Mouse (Mus musculus): Measurements from ENCODE around the gene Nap1l4.

Gene Nap1l4

GRCm38 (mm10) chr7:143519333-143519732, 29.6 kb downstream of the Nap1l4 start:
- in situ Hi-C loops (cut with MboI, MseI), result no loop called here

DNA sequence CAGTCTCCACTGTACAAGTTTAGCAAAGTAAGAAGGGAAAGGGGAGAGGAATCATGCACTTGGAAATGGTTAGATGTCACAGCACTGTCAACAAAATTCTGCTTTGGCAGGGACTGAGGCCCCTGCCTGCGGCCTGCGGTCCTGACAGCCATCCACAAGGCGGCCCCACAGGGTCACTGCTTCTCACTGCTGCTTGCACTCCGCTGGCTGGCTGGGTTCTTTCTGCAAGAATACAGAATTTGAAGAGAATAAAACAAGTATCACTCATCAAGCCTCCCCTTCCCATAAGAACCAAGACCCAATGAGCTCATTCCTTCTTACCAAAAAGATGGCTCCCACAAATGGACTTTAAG, 34.5 kb downstream of the Nap1l4 start:
- in situ Hi-C loops (cut with MboI, MseI), result no loop called here

GRCm38 (mm10) chr7:143513763-143514415, 35.0 kb downstream of the Nap1l4 start:
- in situ Hi-C loops (cut with MboI, MseI), result no loop called here

DNA sequence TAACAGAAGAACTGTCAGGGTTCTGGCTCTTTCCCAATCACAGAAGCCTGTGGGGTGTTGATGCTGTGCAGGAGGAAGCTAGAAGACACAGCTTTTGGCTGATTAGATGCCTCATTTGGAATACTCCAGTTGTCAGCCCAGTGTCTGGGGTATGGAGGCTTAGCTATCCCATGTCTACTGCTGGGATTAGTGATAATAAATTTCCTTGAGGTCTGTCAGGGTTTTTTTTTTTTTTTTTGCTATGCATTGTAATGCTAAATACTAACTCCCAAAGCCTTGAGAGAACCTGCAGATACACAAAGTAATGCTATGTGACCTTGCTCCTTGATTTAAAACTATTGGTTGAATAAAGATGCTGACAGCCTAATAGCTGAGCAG, 37.6 kb downstream of the Nap1l4 start:
- in situ Hi-C loops (cut with MboI, MseI), result no loop called here

DNA sequence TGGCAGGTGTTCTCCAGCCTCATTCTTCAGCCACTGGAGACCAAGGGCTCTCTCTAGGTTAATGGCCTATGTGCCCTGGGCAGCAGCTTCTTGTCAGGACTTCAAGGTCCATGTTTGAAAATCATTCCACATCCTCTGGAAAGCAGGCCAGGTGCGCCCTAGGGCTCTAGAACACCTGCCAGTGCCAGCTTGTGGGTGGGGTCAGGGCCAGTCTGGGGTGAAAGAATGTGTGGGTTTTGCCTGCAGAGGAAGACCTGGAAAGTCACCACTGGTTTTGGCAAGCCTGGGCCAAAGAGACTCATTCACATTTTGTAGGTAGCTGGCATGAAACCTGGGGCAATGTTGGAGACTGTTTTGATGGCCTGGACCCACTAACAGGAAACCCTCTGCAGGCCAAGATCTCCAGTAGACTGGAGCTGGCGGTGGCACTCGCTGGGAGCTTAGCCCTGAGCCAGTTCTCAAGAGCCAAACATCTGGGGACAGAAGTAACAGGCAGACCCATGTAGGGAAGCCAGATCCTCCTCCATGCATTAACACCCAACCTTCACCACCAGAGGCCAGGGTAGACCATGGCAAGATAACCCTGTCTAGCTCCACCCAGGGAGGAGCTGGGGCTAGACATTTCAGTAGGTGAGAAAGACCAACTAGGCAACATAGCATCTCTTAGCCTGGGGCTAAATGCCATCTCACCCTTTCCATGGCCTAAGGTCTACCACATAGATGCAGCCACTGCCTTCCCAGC, 38.1 kb downstream of the Nap1l4 start:
- in situ Hi-C loops (cut with MboI, MseI), result no loop called here

GRCm38 (mm10) chr7:143509566-143509965, 39.3 kb downstream of the Nap1l4 start:
- in situ Hi-C loops (cut with MboI, MseI), result loop anchor here (5.0 kb wide), 1 partner anchor 37 kb away; the partner anchor contains the start of gene Slc22a18

DNA sequence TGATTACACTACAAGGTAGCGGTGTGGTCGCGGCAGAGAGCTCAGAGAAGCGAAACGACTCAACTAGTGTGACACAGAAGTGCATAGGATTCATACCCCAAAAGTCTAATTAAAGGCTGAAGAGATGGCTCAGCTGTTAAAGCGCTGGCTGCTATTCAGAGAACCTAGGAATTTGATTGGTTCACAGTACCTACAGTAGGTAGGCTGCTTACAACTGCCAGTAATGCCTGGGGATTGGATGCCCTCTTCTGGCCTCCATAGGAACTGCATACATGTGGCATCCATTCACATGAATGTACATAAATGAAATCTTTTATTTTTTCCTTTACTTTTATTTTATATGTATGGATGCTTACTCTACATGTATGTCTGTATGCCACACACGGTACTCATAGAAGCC, 42.2 kb downstream of the Nap1l4 start:
- in situ Hi-C loops (cut with MboI, MseI), result loop anchor here (5.0 kb wide), 1 partner anchor 34 kb away; the partner anchor contains the start of gene Slc22a18

GRCm38 (mm10) chr7:143506271-143506670, 42.6 kb downstream of the Nap1l4 start:
- in situ Hi-C loops (cut with MboI, MseI), result loop anchor here (5.0 kb wide), 1 partner anchor 34 kb away; the partner anchor contains the start of gene Slc22a18

DNA sequence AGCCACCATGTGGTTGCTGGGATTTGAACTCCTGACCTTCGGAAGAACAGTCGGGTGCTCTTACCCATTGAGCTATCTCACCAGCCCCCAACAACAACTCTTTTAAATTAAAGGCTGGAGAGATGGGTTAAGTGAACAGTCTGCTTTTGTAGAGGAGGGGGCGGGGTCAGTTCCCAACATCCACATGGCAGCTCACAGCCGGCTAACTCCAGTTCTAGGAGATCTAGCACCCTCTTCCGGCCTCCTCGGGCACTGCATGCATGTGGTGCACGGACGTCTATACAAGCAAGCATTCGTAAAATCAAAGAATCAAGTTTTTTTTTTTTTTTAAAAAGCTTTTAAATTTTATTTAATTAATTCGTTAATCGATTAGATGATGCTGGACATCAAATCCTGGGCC, 43.1 kb downstream of the Nap1l4 start:
- in situ Hi-C loops (cut with MboI, MseI), result loop anchor here (5.0 kb wide), 1 partner anchor 34 kb away; the partner anchor contains the start of gene Slc22a18

DNA sequence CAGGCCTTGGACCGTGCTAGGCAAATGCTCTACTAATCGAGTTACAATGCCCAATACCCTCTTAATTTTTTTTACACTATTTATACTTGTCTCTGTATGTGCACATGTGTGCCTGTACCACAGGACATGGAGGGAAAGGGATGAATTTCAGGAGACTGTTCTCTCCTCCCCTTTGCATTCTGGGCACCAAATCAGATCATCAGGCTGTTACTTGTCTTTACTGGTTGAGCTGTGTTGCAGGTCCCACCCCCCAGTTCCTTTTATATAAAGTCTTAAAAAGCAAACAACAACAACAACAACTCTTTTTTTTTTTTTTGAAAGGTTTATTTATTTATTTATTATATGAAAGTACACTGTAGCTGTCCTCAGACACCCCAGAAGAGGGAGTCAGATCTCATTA, 43.5 kb downstream of the Nap1l4 start:
- in situ Hi-C loops (cut with MboI, MseI), result loop anchor here (5.0 kb wide), 1 partner anchor 33 kb away; the partner anchor contains the start of gene Slc22a18

DNA sequence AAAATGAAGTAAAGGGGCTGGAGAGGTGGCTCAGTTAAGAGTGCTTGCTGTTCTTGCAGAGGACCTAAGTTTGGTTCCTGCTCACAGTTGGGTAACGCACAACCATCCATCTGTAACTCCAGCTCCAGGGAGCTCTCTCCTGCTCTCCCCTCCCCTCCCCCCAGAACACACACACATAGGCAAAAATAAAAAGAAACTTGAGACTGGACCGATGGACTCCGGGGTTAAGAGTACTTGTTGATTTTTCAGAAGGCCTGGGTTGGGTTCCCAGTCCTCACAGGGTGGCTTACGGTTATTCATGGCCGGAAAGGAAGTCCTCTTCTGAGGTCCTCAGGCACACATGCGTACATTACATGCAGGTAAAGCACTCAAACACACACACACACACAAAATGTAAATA, 45.0 kb downstream of the Nap1l4 start:
- in situ Hi-C loops (cut with MboI, MseI), result no loop called here

DNA sequence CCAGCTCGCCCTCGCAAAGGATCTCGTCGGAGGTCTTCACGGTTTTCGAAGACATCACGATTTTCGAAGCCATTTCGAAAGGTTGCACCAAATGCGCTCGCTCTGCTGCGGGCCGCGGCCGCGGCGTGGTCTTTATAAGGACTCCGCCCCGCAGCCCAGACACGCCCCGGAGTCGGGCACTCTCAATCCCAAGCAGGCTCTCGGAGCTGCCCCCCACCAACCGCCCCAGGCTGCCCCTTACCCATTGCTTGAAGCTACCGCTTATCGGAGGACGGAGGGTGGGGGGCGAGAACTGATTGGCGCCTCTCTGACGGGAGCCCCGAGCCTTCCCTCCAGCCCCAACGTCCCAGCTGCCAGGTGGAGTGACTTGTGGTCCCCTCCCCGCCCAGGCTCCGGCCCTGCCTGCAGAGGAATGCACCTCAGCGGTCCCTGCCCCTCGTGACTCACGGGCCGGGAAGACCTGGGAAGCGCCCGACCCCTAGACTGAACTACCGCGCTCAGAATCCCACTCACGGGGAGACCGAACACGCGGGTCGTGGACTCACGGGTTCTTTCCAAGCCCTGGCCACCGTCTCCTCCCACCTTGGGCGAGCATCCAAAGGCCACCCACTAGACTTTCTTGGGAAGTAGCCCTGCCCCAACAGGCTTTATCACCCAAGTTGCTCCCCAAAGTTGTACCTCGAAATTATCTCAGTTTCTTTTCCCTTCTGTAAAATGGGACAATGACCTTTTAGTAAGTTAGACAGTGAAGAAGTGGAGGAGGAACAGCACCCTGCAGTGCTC, 46.3 kb downstream of the Nap1l4 start, which contains the start of gene Phlda2:
Phlda2 (minus strand) TSS at position 733 of the 783 bp plus-strand sequence.
- in situ Hi-C loops (cut with MboI, MseI), result no loop called here

DNA sequence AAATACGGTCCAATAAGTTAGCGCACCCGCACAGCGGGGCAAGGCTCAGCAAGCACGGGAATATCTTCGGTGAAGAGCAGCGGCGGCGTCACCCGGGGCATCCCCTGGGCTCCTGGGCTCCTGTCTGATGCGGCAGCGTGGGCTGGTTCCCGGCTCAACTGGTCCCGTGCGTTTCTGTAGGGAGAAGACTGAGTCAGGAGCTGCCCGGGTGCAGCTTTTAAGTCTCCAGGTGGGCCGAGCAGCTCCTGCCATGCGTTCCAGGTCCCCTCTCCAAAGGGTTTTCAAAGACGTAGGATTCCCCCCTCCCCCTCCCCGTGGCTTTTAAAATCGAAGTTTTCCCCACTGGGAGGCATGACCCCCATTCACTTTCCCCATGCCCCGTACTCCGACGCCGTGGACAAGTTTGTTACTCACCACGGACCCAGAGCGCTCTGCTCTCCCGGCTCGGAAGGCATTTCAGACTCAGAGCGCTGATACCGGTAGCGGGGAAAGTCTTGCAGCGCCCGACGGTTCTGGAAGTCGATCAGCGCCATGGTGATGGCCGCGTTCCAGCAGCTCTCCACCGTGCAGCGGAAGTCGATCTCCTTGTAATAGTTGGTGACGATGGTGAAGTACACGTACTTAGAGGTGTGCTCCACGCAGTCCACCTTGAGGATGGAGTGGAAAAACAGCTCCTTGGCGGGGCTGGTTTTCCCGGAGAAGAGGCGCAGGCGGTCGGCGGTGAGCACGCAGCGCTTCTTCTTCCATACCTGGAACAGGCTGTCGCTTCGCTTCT, 47.1 kb downstream of the Nap1l4 start:
- in situ Hi-C loops (cut with MboI, MseI), result no loop called here

DNA sequence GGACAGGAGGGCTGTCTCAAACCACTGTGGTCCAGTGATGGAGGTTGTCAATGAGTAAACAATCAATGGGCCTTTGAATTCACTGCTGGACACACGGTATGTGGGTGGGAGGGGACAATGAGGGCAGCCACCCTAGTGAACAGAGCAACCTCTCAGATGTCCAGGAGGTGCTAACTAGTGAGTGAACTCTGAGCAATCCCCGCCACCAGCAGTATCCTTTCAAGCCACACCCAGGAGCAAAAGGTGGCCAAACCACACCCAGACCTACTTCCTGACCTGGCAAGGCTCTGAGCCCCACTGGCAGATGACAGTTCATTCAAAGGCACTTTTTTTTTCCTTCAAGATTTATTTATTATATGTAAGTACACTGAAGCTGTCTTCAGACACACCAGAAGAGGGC, 48.0 kb downstream of the Nap1l4 start:
- in situ Hi-C loops (cut with MboI, MseI), result no loop called here

DNA sequence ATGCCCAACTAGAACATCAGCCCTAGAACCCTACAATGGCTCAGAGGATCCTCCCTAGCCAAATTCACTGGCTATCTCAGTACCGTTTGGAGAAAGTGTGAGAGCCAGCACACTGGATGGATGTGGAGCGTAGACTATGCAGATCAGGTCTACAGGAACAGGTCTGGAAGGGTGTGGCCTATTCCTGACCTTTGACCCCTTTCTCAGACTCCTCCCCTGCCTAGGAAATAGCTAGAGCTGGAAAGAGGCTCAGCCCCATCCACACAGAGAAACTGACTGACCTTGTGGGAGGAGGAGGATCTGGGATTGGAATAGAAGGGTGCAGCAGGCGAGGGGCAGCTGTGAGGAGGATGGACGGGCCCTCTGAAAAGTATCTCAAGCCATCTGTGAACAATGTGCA, 50.3 kb downstream of the Nap1l4 start:
- in situ Hi-C loops (cut with MboI, MseI), result no loop called here

- in situ Hi-C loops (cut with MboI, MseI), result no loop called here
These were observed 53.6 kb downstream of the Nap1l4 start for GRCm38 (mm10) chr7:143495104-143495961.

DNA sequence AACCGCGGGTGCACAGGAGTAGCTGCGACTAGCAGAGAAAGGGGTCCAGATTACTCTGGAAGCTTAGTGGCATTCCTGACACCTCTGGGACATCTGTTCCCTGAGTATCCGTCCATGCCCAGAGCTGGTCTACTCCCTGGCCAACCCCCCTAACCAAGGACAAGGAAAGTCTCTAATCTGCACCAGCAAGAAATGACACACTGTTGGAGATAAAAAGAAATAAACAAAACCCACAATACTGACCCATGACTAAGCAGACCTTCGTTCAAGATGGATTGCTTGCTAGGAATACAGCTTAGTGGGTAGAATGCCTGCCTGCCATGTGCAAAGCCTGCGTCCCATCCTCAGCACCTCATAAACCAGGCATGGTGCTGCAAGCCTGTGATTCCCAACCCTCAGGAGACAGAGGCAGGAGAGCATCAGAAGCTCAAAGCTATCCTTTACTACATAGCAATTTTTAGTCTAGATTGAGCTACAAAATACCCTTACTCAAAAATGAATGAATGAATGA, 55.2 kb downstream of the Nap1l4 start:
- in situ Hi-C loops (cut with MboI, MseI), result no loop called here

DNA sequence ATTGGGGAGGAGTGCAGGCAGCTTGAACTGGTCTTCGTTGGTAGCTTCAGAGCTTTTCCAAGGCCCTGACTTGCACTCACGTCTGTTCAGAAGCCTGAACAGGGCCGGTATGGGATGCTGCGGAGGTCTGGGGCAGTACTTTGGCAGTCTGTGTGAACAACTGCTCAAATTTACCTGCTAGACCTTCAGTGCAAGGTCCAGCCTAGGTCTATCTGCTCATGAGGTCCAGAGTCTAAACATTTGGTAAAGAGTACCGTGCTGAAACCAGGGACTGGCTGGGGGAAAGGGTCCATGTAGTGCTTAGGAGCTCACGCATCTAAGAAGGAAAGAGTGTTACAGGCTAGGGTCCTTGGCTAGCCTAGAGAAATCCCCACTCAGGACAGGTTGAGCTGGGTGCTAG, 59.2 kb downstream of the Nap1l4 start:
- in situ Hi-C loops (cut with MboI, MseI), result no loop called here

DNA sequence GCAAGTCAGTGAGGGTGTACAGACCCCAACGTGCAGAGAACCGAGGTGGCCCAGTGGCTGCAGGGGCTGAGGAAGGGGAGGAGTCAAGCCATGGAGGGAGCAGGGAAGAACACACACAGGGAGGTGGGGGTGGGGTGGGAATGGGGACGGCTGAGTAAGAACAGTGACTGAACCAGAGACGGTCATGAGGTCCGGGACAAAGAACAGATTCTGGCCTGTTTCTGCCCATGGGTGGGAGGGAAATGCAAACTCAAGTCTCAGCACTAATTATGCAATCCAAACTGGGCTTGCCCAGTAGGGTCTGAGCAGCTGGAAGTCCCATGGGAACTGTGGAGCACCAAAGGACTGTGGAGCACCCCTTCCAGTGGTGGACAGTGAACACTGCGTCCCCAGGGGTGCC, 66.4 kb downstream of the Nap1l4 start:
- in situ Hi-C loops (cut with MboI, MseI), result no loop called here

GRCm38 (mm10) chr7:143481806-143482387, 67.0 kb downstream of the Nap1l4 start:
- in situ Hi-C loops (cut with MboI, MseI), result no loop called here

Data from T-helper 1 cell (primary cell).